Mouse (Mus musculus): ENCODE data around the gene Abcc9. TPM values are rescaled to one million over a fixed set of nuclear protein-coding genes. Genes with fewer than 3 reads are reported as not detected.

Abcc9 gene
- polyA plus RNA-seq, 1 experiment from 2014 or later: 1.4 TPM

GRCm38 (mm10) chr6:142570046-142570770 is 131.9 kb downstream of the Abcc9 start:
- Histone ChIP-seq H3K9ac (no peak overlapping the region), H3K9me3 (replicated peaks) (no peaks in the 10 kb centered on the region), H3K4me3 (replicated peaks) (0 out of 2 replicates have a peak overlapping the region, but pooled peaks have one; percentile 10), H3K27me3 (peaks cover 44% of the 10 kb centered on the region), H3K4me2 (peak overlapping the region; percentile 37; the same call in 1 of the 2 replicates), H3K36me3 (replicated peaks) (no peaks in the 10 kb centered on the region), H3K27ac (replicated peaks) (no peak overlapping the region), H3K4me1 (replicated peaks) (peaks cover 8% of the 10 kb centered on the region; the same call in 1 of the 2 replicates)
- WGBS (ENCODE audit: insufficient replicate concordance): 8% methylated on average over 30 of the region's 30 CpGs
- ATAC-seq (ENCODE audit: insufficient read depth): no peak

DNA sequence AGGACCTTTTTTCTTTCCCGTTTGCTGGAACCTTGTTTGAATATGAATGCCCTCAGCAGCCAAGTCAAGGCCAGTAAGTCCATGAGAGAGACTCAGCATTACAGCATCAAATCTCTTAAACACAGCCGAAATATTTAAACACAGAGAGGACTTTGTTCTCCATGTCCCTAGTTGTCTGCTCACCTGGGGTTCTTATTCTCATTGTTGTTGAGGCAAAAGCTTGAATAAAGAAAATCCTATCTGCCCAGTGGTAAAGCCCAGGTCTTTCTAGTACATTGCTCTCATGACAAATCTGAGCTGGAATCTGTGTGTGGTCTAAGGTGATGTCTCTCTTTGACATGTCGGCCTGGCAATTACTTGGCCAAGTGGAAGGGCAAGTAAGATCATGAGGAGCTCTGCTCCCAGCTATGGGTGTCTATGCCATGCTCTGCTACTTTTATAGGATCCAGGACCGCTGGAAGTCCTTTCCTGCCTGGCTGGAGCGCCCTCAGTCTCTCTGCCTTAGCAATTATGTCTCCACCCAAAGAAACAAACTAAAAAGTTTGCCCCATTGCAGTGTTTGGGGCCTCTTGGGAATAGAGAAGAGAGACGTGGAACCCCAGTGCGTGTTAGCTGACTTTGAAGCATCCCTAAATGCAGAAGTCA is 133.3 kb downstream of the Abcc9 start:
- H3K27me3 ChIP-seq: peaks cover 44% of the 10 kb centered on the region
- no peaks in the 10 kb centered on the region for H3K9me3 ChIP-seq (replicated peaks)
- H3K4me3 ChIP-seq (replicated peaks): no peak overlapping the region
- H3K9ac ChIP-seq: no peak overlapping the region
- no peak for ATAC-seq (ENCODE audit: insufficient read depth)
- no peaks in the 10 kb centered on the region for H3K36me3 ChIP-seq (replicated peaks)
- no peak overlapping the region for H3K4me2 ChIP-seq
- peaks cover 8% of the 10 kb centered on the region; the same call in 1 of the 2 replicates for H3K4me1 ChIP-seq (replicated peaks)
- 34% methylated on average over 7 of the region's 7 CpGs for WGBS (ENCODE audit: insufficient replicate concordance)
- no peak overlapping the region for H3K27ac ChIP-seq (replicated peaks)

GRCm38 (mm10) chr6:142567452-142567851 is 134.7 kb downstream of the Abcc9 start:
- no peak overlapping the region for H3K9ac ChIP-seq
- H3K4me3 ChIP-seq (replicated peaks): no peak overlapping the region
- H3K4me2 ChIP-seq: no peak overlapping the region
- H3K9me3 ChIP-seq (replicated peaks): no peaks in the 10 kb centered on the region
- 13% methylated on average over 5 of the region's 5 CpGs for WGBS (ENCODE audit: insufficient replicate concordance)
- H3K36me3 ChIP-seq (replicated peaks): no peaks in the 10 kb centered on the region
- no peak overlapping the region for H3K27ac ChIP-seq (replicated peaks)
- H3K4me1 ChIP-seq (replicated peaks): peaks cover 8% of the 10 kb centered on the region; the same call in 1 of the 2 replicates
- peaks cover 37% of the 10 kb centered on the region for H3K27me3 ChIP-seq
- peak; percentile 48; the same call in 1 of the 2 replicates for ATAC-seq (ENCODE audit: insufficient read depth)

DNA sequence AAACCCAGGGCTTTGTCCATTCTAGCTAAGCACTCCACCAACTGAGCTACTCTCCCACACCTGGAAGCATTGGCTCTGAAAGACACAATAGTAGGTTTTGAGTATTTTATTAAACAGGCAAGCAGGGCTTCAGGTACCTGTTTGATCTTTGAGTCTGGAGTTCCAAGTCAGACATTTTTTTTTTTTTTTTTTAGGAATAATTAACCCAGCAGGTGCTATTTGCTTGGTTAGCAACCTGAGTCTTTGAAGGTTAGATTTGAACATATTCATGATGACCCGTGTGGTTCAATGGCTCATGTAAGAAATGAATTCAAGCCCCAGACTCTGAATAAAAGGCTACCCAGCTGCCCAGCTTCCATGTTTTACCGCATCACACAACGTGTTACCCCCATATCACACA is 137.4 kb downstream of the Abcc9 start:
- no peak for ATAC-seq (ENCODE audit: insufficient read depth)
- 71% methylated on average over 3 of the region's 3 CpGs for WGBS (ENCODE audit: insufficient replicate concordance)
- no peak overlapping the region for H3K4me3 ChIP-seq (replicated peaks)

DNA sequence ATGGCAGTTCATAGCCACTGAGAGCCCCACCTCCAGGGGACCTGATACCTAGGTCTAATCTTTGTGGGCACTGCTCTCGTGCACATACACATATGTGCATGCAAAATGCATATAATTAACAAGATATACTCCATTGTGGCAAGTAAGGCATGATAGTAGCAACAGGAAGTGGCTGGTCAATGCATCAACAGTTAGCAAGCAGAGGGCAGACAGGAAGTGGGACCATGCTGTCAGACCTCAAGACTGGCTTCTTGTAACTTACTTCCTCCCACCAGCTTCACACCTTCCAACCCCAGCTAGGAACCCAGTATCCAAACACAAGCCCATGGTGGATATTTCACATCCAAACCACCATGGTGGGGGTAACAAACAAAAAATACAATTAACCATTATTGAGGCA is 141.0 kb downstream of the Abcc9 start:
- no peaks in the 10 kb centered on the region for H3K27me3 ChIP-seq
- no peaks in the 10 kb centered on the region for H3K36me3 ChIP-seq (replicated peaks)
- no peak overlapping the region for H3K4me2 ChIP-seq
- ATAC-seq (ENCODE audit: insufficient read depth): no peak
- no peak overlapping the region for H3K4me3 ChIP-seq (replicated peaks)
- 26% methylated on average over 1 of the region's 1 CpGs for WGBS (ENCODE audit: insufficient replicate concordance)
- H3K27ac ChIP-seq (replicated peaks): no peak overlapping the region
- H3K4me1 ChIP-seq (replicated peaks): no peaks in the 10 kb centered on the region
- H3K9me3 ChIP-seq (replicated peaks): no peaks in the 10 kb centered on the region
- H3K9ac ChIP-seq: no peak overlapping the region

More for the DNA sequence above, 137.4 kb downstream of the Abcc9 start:
- H3K4me2 ChIP-seq: no peak overlapping the region
- H3K9me3 ChIP-seq (replicated peaks): no peaks in the 10 kb centered on the region
- no peaks in the 10 kb centered on the region for H3K36me3 ChIP-seq (replicated peaks)
- no peak overlapping the region for H3K27ac ChIP-seq (replicated peaks)
- no peaks in the 10 kb centered on the region; the same call in 1 of the 2 replicates for H3K4me1 ChIP-seq (replicated peaks)
- H3K27me3 ChIP-seq: peaks cover 10% of the 10 kb centered on the region
- no peak overlapping the region for H3K9ac ChIP-seq

DNA sequence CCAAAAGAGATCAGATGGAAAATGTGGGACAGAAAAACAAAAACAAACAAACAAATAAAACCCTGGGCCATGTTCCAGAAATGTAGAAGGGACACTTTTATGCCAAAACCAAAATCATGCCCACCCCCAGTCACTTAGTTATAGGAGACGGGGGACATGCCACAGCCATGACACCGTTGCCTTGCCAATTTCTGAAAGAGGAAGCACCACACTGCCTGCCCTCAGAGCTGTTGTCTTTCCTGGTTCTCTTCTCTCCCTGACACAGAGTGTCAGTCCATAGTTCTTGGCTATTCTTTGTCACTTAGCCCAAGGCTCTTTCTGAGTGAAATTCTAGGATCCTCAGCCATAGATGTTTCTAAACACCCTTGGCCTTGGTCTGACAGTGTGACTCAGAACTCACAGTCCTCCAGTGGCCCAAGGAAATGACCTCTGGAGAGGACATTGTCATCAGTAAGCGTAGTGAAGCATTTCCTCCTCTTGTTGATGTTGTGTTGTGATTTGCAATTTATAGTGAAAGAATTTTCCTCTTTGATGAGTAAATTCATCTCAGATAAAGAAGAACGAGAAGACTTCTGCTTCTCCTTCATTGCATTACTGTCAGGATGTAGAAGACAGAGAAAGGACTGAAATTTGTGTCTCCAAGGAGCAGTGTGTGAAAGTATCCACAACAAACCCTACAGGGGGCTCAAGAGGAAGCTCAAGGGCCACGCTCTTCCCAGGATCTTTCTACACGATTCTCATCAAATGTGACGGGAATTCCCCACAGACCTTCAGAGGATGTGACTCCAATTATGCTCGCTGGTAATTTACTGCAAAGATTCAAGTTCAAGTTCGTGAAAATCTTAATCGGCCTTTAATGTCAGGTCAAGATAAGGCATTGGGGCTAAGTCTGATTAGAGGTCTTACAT is 143.1 kb downstream of the Abcc9 start:
- no peaks in the 10 kb centered on the region for H3K36me3 ChIP-seq (replicated peaks)
- H3K27ac ChIP-seq (replicated peaks): no peak overlapping the region
- no peak overlapping the region for H3K4me2 ChIP-seq
- WGBS (ENCODE audit: insufficient replicate concordance): 52% methylated on average over 10 of the region's 10 CpGs
- H3K9ac ChIP-seq: no peak overlapping the region
- no peaks in the 10 kb centered on the region for H3K4me1 ChIP-seq (replicated peaks)
- H3K9me3 ChIP-seq (replicated peaks): no peaks in the 10 kb centered on the region
- H3K27me3 ChIP-seq: no peaks in the 10 kb centered on the region
- no peak for ATAC-seq (ENCODE audit: insufficient read depth)
- no peak overlapping the region for H3K4me3 ChIP-seq (replicated peaks)

GRCm38 (mm10) chr6:142558076-142558475 is 144.0 kb downstream of the Abcc9 start:
- Histone ChIP-seq H3K9ac (no peak overlapping the region), H3K27ac (replicated peaks) (no peak overlapping the region), H3K27me3 (no peaks in the 10 kb centered on the region), H3K36me3 (replicated peaks) (no peaks in the 10 kb centered on the region), H3K9me3 (replicated peaks) (no peaks in the 10 kb centered on the region), H3K4me2 (no peak overlapping the region), H3K4me1 (replicated peaks) (no peaks in the 10 kb centered on the region), H3K4me3 (replicated peaks) (no peak overlapping the region)
- ATAC-seq (ENCODE audit: insufficient read depth): no peak
- 68% methylated on average over 10 of the region's 10 CpGs for WGBS (ENCODE audit: insufficient replicate concordance)

- Histone ChIP-seq H3K4me2 (no peak overlapping the region), H3K9me3 (replicated peaks) (no peaks in the 10 kb centered on the region), H3K27ac (replicated peaks) (no peak overlapping the region), H3K4me1 (replicated peaks) (no peaks in the 10 kb centered on the region), H3K27me3 (no peaks in the 10 kb centered on the region), H3K36me3 (replicated peaks) (no peaks in the 10 kb centered on the region), H3K9ac (no peak overlapping the region), H3K4me3 (replicated peaks) (no peak overlapping the region)
- no peak for ATAC-seq (ENCODE audit: insufficient read depth)
- WGBS (ENCODE audit: insufficient replicate concordance): 31% methylated on average over 1 of the region's 1 CpGs
Measured at GRCm38 (mm10) chr6:142555988-142556387, 146.1 kb downstream of the Abcc9 start.

GRCm38 (mm10) chr6:142551482-142551881 is 150.6 kb downstream of the Abcc9 start:
- no peaks in the 10 kb centered on the region for H3K4me1 ChIP-seq (replicated peaks)
- WGBS (ENCODE audit: insufficient replicate concordance): 73% methylated on average over 4 of the region's 4 CpGs
- ATAC-seq (ENCODE audit: insufficient read depth): no peak

GRCm38 (mm10) chr6:142550871-142551270 is 151.2 kb downstream of the Abcc9 start:
- Histone ChIP-seq H3K4me1 (replicated peaks) (no peaks in the 10 kb centered on the region), H3K36me3 (replicated peaks) (no peaks in the 10 kb centered on the region), H3K27ac (replicated peaks) (no peak overlapping the region), H3K9ac (no peak overlapping the region), H3K4me2 (no peak overlapping the region), H3K4me3 (replicated peaks) (no peak overlapping the region), H3K9me3 (replicated peaks) (no peaks in the 10 kb centered on the region), H3K27me3 (no peaks in the 10 kb centered on the region)
- WGBS (ENCODE audit: insufficient replicate concordance): 48% methylated on average over 4 of the region's 4 CpGs
- no peak for ATAC-seq (ENCODE audit: insufficient read depth)

More at GRCm38 (mm10) chr6:142551482-142551881, 150.6 kb downstream of the Abcc9 start:
- no peaks in the 10 kb centered on the region for H3K9me3 ChIP-seq (replicated peaks)
- H3K4me3 ChIP-seq (replicated peaks): no peak overlapping the region
- H3K9ac ChIP-seq: no peak overlapping the region
- H3K27ac ChIP-seq (replicated peaks): no peak overlapping the region
- H3K27me3 ChIP-seq: no peaks in the 10 kb centered on the region
- H3K4me2 ChIP-seq: no peak overlapping the region
- H3K36me3 ChIP-seq (replicated peaks): no peaks in the 10 kb centered on the region

DNA sequence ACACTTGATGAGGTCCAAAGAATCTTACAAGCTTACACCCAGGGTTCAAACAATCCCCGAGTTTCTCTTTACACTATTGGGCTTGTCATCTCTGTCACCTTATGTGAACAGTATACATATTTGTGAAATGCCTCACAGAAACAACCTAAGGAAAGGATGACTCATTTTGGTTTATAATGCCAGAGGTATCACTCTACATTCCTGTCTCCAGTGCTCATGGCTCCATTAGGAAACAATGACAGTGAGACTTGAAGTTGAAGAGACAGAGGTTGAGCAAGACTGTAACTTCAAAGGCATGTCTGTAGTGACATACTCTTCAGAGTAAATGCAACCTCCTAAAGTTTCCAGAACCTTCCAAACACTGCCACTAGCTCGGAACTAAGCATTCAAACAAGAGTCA is 153.7 kb downstream of the Abcc9 start:
- ATAC-seq (ENCODE audit: insufficient read depth): no peak
- H3K9me3 ChIP-seq (replicated peaks): no peaks in the 10 kb centered on the region
- H3K27ac ChIP-seq (replicated peaks): no peak overlapping the region
- H3K4me2 ChIP-seq: no peak overlapping the region
- H3K4me1 ChIP-seq (replicated peaks): no peaks in the 10 kb centered on the region
- H3K9ac ChIP-seq: no peak overlapping the region
- WGBS (ENCODE audit: insufficient replicate concordance): 54% methylated on average over 2 of the region's 2 CpGs
- no peak overlapping the region for H3K4me3 ChIP-seq (replicated peaks)
- H3K27me3 ChIP-seq: no peaks in the 10 kb centered on the region
- H3K36me3 ChIP-seq (replicated peaks): no peaks in the 10 kb centered on the region
